Mouse (Mus musculus): Measurements from ENCODE around the gene Nfatc4.

DNA sequence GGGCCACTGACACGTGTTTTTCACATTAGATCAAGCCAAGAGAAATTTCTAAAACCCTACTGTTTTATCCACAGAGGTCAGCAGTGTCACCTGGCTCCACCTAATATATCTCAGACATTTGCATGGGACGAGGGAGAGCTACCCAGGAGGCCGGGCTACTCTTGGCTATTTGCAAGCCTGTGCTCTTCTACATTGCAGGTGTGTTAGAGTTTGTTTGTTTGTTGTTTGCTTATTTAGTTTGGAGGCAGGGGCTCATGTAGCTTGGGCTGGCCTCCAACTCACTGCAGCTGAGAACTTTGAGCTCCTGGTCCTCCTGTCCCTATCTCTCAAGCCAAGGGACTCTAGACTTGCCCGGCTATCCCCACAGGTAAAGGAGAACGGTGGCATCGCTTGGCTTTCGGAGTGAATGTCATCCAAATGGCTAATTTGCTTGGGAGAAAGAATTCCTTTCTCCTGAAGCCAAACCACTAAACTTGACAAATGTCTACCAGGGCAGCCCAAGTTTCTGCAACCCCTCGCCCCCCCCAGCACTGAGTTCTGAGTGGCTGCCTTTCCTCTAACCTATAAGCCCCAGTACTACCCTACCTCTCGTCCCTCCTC is 40.5 kb upstream of the Nfatc4 start:
- TF ChIP-seq CTCF (IDR thresholded peaks at IDR 0.05; ENCODE audit: control insufficient read depth, insufficient read depth, insufficient replicate concordance, low read depth, low read length), result no peak
- TF ChIP-seq POLR2A (IDR thresholded peaks at IDR 0.05; ENCODE audit: control insufficient read depth, low read depth, low read length), result no peak
